Mouse (Mus musculus) kidney, adult 2 months (tissue): ENCODE measurements at regions not wholly inside any gene's neighbourhood (a gene's known extent, or its start where the extent isn't known, plus 50 kb on each side); places are given as distances from the start of the nearest gene placed in this dataset.

Source experiments
- DNase-seq: peaks from one replicate; pipeline ENCODE4 v3.0.0; 2021
- H3K27ac ChIP-seq: fragments of 200-500 bp; 2 replicates; pipeline ENCODE4 v1.5.1; 2012; ENCODE audit warnings: low read depth, low read length, control low read depth, inconsistent platforms; ENCODE audit not compliant: insufficient read depth
- H3K27me3 ChIP-seq: fragments of 200-500 bp; replicated peaks from 2 replicates; pipeline ENCODE4 v1.6.1; 2012; ENCODE audit warnings: mild to moderate bottlenecking, moderate library complexity, low read length, inconsistent platforms; ENCODE audit not compliant: control insufficient read depth, insufficient read depth
- H3K36me3 ChIP-seq: fragments of 200-500 bp; 2 replicates; pipeline ENCODE4 v1.6.1; 2012; ENCODE audit warnings: mild to moderate bottlenecking, moderate library complexity, low read length, inconsistent platforms; ENCODE audit not compliant: control insufficient read depth, insufficient read depth
- H3K4me1 ChIP-seq: fragments of 200-500 bp; 2 replicates; pipeline ENCODE4 v1.6.1; 2011; ENCODE audit warnings: low read length; ENCODE audit not compliant: control insufficient read depth, insufficient read depth
- H3K4me3 ChIP-seq: fragments of 200-500 bp; 2 replicates; pipeline ENCODE4 v1.5.1; 2011; ENCODE audit warnings: mild to moderate bottlenecking, low read depth, low read length, control low read depth; ENCODE audit not compliant: insufficient read depth
- CTCF ChIP-seq: fragments of 200-500 bp; conservative IDR thresholded peaks from 2 replicates; pipeline ENCODE4 v1.5.1; 2011; ENCODE audit warnings: low read depth, mild to moderate bottlenecking, control low read depth, low read length, moderate library complexity, mixed read lengths; ENCODE audit not compliant: insufficient read depth, insufficient read length
- POLR2A ChIP-seq: fragments of 200-500 bp; IDR thresholded peaks from one replicate; pipeline ENCODE4 v1.6.1; 2011; ENCODE audit warnings: low read depth, low read length, control low read depth
- WGBS: fragments of 180-500 bp; shearing (Covaris S2); methylation state at CpG from one replicate; pipeline ENCODE4 v1.1.7; 2018; 5-methylcytosine and 5-hydroxymethylcytosine counted together

- Histone ChIP-seq H3K36me3 (no peaks in the 10 kb centered on the region), H3K27me3 (no peaks in the 10 kb centered on the region), H3K4me1 (no peaks in the 10 kb centered on the region), H3K4me3 (no peak overlapping the region), H3K27ac (no peak overlapping the region)
- DNase-seq: no peak
- WGBS: 68% methylated on average over 3 of the region's 3 CpGs
- no peak for TF ChIP-seq CTCF
Observed at GRCm38 (mm10) chr8:128156221-128156620, 202.2 kb upstream of the Nrp1 start.

- no peaks in the 10 kb centered on the region for H3K4me1 ChIP-seq
- H3K27ac ChIP-seq: no peak overlapping the region
- no peaks in the 10 kb centered on the region for H3K27me3 ChIP-seq
- no peak for DNase-seq
- no peak overlapping the region for H3K4me3 ChIP-seq
- no peaks in the 10 kb centered on the region for H3K36me3 ChIP-seq
- no peak for TF ChIP-seq POLR2A
- no peak for TF ChIP-seq CTCF
Observed at GRCm38 (mm10) chr8:128162857-128163256, 195.5 kb upstream of the Nrp1 start.

GRCm38 (mm10) chr8:128164976-128165375 lies 193.4 kb upstream of the Nrp1 start:
- no peak overlapping the region for H3K27ac ChIP-seq
- no peak for TF ChIP-seq POLR2A
- no peak for TF ChIP-seq CTCF
- no peak overlapping the region for H3K4me3 ChIP-seq
- H3K36me3 ChIP-seq: no peaks in the 10 kb centered on the region
- WGBS: 66% methylated on average over 5 of the region's 5 CpGs
- H3K4me1 ChIP-seq: no peaks in the 10 kb centered on the region
- H3K27me3 ChIP-seq: no peaks in the 10 kb centered on the region
- no peak for DNase-seq

GRCm38 (mm10) chr8:128165591-128165990 lies 192.8 kb upstream of the Nrp1 start:
- H3K4me1 ChIP-seq: no peaks in the 10 kb centered on the region
- no peak overlapping the region for H3K27ac ChIP-seq
- H3K4me3 ChIP-seq: no peak overlapping the region
- DNase-seq: no peak
- H3K36me3 ChIP-seq: no peaks in the 10 kb centered on the region
- TF ChIP-seq CTCF: no peak
- no peak for TF ChIP-seq POLR2A
- 98% methylated on average over 2 of the region's 2 CpGs for WGBS
- H3K27me3 ChIP-seq: no peaks in the 10 kb centered on the region

GRCm38 (mm10) chr8:128166097-128166496 lies 192.3 kb upstream of the Nrp1 start:
- Histone ChIP-seq H3K36me3 (no peaks in the 10 kb centered on the region), H3K27me3 (no peaks in the 10 kb centered on the region), H3K4me3 (no peak overlapping the region), H3K4me1 (no peaks in the 10 kb centered on the region), H3K27ac (no peak overlapping the region)
- no peak for TF ChIP-seq CTCF
- no peak for TF ChIP-seq POLR2A
- DNase-seq: peak; percentile 8
- 77% methylated on average over 4 of the region's 4 CpGs for WGBS

GRCm38 (mm10) chr8:128168819-128169218 lies 189.6 kb upstream of the Nrp1 start:
- H3K27me3 ChIP-seq: no peaks in the 10 kb centered on the region
- no peaks in the 10 kb centered on the region for H3K36me3 ChIP-seq
- H3K27ac ChIP-seq: no peak overlapping the region
- H3K4me1 ChIP-seq: no peaks in the 10 kb centered on the region
- no peak for DNase-seq
- WGBS: 92% methylated on average over 3 of the region's 3 CpGs
- TF ChIP-seq POLR2A: no peak
- TF ChIP-seq CTCF: no peak
- no peak overlapping the region for H3K4me3 ChIP-seq

GRCm38 (mm10) chr8:128171116-128171515 lies 187.3 kb upstream of the Nrp1 start:
- no peaks in the 10 kb centered on the region for H3K27me3 ChIP-seq
- H3K36me3 ChIP-seq: no peaks in the 10 kb centered on the region
- TF ChIP-seq POLR2A: no peak
- WGBS: 57% methylated on average over 1 of the region's 1 CpGs
- H3K4me3 ChIP-seq: no peak overlapping the region
- H3K27ac ChIP-seq: no peak overlapping the region
- no peaks in the 10 kb centered on the region for H3K4me1 ChIP-seq
- DNase-seq: peak; percentile 17

- 89% methylated on average over 5 of the region's 5 CpGs for WGBS
- Histone ChIP-seq H3K27ac (no peak overlapping the region), H3K4me1 (no peaks in the 10 kb centered on the region), H3K27me3 (no peaks in the 10 kb centered on the region), H3K4me3 (no peak overlapping the region), H3K36me3 (no peaks in the 10 kb centered on the region)
- DNase-seq: no peak
- TF ChIP-seq CTCF (no peak), POLR2A (no peak)
Observed at GRCm38 (mm10) chr8:128180214-128180613, 178.2 kb upstream of the Nrp1 start.
